Mouse (Mus musculus): ENCODE measurements around the gene Rbp1. TPM values are rescaled to one million over a fixed set of nuclear protein-coding genes. Genes with fewer than 3 reads are reported as not detected.

The Rbp1 gene
- total RNA-seq, 2 experiments from 2014 or later, result 3.1 to 4.4 TPM

DNA sequence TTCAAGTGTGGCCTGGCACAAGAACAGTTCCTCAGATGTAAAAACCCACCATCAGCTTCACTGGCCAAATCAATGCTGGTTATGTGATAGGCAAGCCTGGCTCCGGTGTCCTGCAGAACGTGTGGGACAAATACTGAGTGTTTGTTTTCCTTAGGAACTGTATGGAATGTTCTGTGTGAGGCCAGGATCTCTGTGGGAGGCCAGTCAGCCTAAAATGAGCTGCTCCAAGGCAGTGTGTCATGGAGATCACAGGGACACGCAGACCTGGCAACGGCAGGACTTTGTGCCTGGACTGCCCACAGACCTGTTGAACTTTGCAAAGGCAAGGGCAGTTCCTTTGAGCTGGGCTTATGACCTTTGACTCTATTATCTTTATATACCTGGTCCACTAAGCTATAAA lies 67.4 kb downstream of the Rbp1 start:
- DNase-seq (ENCODE audit: extremely low spot score in 1 of 2, low spot score in 1 of 2), result no peak

DNA sequence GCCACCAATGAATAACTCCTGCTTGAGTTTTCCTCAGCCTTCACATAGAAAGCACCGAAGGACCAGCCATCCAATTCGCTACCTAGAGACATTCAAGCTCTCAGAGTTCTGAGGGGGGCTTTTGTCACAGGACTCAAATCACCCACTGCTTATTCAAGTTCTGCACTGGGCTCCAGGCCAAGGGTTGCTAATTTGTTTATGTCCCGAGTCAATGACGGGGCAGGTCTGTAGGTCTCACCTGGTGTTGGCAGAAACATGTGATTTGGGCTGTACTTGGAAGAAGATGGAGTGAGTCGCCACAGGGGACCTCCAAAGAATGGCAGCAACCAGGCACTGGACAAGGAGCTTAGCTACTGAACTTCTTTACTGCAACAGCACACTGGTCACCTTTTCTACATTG lies 68.3 kb downstream of the Rbp1 start:
- no peak for DNase-seq (ENCODE audit: extremely low spot score in 1 of 2, low spot score in 1 of 2)

- no peak for DNase-seq (ENCODE audit: extremely low spot score in 1 of 2, low spot score in 1 of 2)
Observed at GRCm38 (mm10) chr9:98492212-98492611, 69.5 kb downstream of the Rbp1 start.

DNA sequence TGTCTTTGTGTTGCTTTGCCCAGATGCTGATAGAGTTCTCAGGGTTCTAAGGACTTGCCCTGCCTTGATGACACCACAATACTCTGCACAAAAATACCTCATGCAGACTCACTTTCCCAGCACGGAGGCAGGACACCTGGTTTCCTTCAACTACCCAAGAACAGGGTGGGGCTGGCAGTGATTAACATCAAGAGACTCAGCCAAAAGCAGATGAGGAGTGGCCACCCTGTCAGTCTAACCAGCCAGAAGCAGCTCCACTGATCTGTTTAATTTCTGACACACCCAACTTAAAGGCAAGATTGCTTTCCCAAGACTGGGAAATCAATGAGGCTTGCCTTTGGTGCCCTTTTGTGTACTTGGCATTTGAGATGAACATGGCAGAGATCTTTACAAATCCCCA lies 70.1 kb downstream of the Rbp1 start:
- DNase-seq (ENCODE audit: extremely low spot score in 1 of 2, low spot score in 1 of 2), result no peak

Other genes starting within 250 kb of the Rbp1 start
- 1 to 10 TPM in 1 of 2 experiments, under 1 TPM in 1; 0.84 to 1.4 TPM for gene Nmnat3, start 135.5 kb upstream of the Rbp1 start, total RNA-seq (2021)
- not detected for gene Rbp2, start 63.2 kb downstream of the Rbp1 start, total RNA-seq (2021)
- 10 to 100 TPM; 84.9 to 91.3 TPM for gene Copb2, start 140.8 kb downstream of the Rbp1 start, total RNA-seq (2021)
- gene Mrps22, start 178.7 kb downstream of the Rbp1 start, total RNA-seq (2021), result 10 to 100 TPM; 27.8 to 32.3 TPM

Measured in layer of hippocampus, postnatal 25 days (tissue).